Mouse (Mus musculus) megakaryocyte, embryonic 14.5 days (primary cell): ENCODE measurements around the gene Lyve1.

Source experiments
- FLI1 ChIP-seq: IDR thresholded peaks from 2 replicates; pipeline ENCODE4 v1.6.1; 2012; ENCODE audit warnings: low read length, inconsistent platforms, mixed read lengths
- GATA1 ChIP-seq: IDR thresholded peaks from 3 replicates; pipeline ENCODE4 v1.6.1; 2012; ENCODE audit warnings: mixed read lengths, low read length, inconsistent platforms, borderline replicate concordance

DNA sequence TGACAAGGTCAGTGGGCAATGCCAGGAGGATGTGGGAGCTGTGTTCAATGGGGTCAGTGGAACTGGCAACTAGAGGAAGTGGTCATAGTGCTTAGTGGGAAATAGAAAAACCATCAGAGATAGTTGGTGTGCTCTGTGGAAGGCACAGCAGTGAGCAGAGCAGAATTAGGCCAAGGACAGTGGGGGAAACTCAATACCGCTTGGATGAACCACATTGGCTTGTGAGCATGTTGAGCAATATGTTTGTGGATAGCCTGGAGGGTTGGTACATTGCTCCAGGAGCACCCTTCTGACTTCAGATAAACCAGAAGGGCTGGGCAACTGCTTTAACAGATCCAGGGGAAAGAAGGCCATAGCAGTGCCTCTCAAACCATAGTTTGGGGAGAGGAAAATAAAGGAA is 14.7 kb downstream of the Lyve1 start:
- no peak for TF ChIP-seq GATA1
- no peak for TF ChIP-seq FLI1
